Mouse (Mus musculus): ENCODE measurements at regions not wholly inside any gene's neighbourhood (a gene's known extent, or its start where the extent isn't known, plus 50 kb on each side); places are given as distances from the start of the nearest gene placed in this dataset.

DNA sequence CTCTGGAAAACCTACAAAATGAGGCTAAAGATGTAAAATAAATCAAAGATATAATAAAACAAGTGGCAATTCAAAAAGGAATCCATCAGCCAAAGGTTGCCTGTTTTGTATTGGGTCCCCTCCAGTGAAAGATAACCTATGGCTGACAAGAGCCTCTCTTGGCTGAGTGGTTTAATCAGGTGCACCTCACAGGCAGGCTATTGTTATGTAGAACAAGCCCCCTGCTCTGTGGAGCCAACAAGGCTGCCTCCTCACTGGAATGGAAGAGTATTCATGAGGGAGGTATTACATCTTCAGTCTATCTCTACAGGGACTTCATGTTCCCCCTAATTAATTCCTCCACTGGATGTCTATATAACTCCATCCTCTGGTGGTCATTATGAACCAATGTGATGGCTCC, 437.1 kb upstream of the Gm10295 start:
- TF ChIP-seq CTCF (IDR thresholded peaks at IDR 0.05; ENCODE audit: low read depth, low read length) (no peak), EP300 (IDR thresholded peaks at IDR 0.05; ENCODE audit: insufficient read depth, low read depth, low read length) (no peak)
